Mouse (Mus musculus) neural tube, embryonic 11.5 days (tissue): Measurements from ENCODE around the gene Hoxd3. TPM values are rescaled to one million over a fixed set of nuclear protein-coding genes. Genes with fewer than 3 reads are reported as not detected.
A peak's percentile ranks its signal among the peaks of the same experiment; 100 is the strongest.

ENCODE experiments used
- ATAC-seq: fragments of 200-750 bp; cut with Nextera tagmentation; 2 replicates; pipeline ENCODE4 v1.8.0; 2017; ENCODE audit warnings: moderate number of reproducible peaks, mild to moderate bottlenecking, moderate TSS enrichment, moderate library complexity; ENCODE audit not compliant: insufficient read depth, low FRiP score, low TSS enrichment
- DNase-seq: peaks from one replicate; pipeline ENCODE4 v3.0.0-alpha.2; 2015; ENCODE audit warnings: low spot score
- H3K27ac ChIP-seq: fragments of 300-500 bp; sonication (generic); 2 replicates; pipeline ENCODE4 v1.5.1; 2014; ENCODE audit warnings: low read depth, mild to moderate bottlenecking, low read length
- H3K27me3 ChIP-seq: fragments of 300-500 bp; sonication (generic); 2 replicates; pipeline ENCODE4 v1.6.1; 2014; ENCODE audit warnings: mild to moderate bottlenecking, low read length, mixed read lengths; ENCODE audit not compliant: control insufficient read depth, insufficient read depth
- H3K36me3 ChIP-seq: fragments of 300-500 bp; sonication (generic); 2 replicates; pipeline ENCODE4 v1.6.1; 2014; ENCODE audit warnings: mild to moderate bottlenecking, low read length, moderate library complexity, mixed read lengths; ENCODE audit not compliant: control insufficient read depth, insufficient read depth
- H3K4me1 ChIP-seq: fragments of 300-500 bp; sonication (generic); 2 replicates; pipeline ENCODE4 v1.6.1; 2014; ENCODE audit warnings: low read length, mixed read lengths; ENCODE audit not compliant: control insufficient read depth, insufficient read depth
- H3K4me2 ChIP-seq: fragments of 300-500 bp; sonication (generic); 2 replicates; pipeline ENCODE4 v1.6.1; 2014; ENCODE audit warnings: low read depth, mild to moderate bottlenecking, moderate library complexity
- H3K4me3 ChIP-seq: fragments of 300-500 bp; sonication (generic); 2 replicates; pipeline ENCODE4 v1.5.1; 2014; ENCODE audit warnings: low read depth, low read length
- H3K9ac ChIP-seq: fragments of 300-500 bp; sonication (generic); 2 replicates; pipeline ENCODE4 v1.6.1; 2014; ENCODE audit warnings: mild to moderate bottlenecking, low read length
- H3K9me3 ChIP-seq: fragments of 300-500 bp; sonication (generic); 2 replicates; pipeline ENCODE4 v1.6.1; 2016; ENCODE audit warnings: low read length; ENCODE audit not compliant: control insufficient read depth
- WGBS: fragments of 180-500 bp; shearing (Covaris S2); extraction: QIAGEN DNeasy Blood & Tissue Kit; methylation state at CpG from one replicate; pipeline ENCODE4 v1.1.7; 2014; 5-methylcytosine and 5-hydroxymethylcytosine counted together
- polyA plus RNA-seq: library from polyadenylated mRNA; unstranded; fragments of >200 nt; fragmentation: Nextera tagmentation; extraction: Ambion mirVana; gene quantifications from 2 replicates; pipeline ENCODE4 v1.2.1, GENCODE M21; 2014

Hoxd3 gene
- polyA plus RNA-seq, 1 experiment from 2014 or later, result 55.0 TPM

DNA sequence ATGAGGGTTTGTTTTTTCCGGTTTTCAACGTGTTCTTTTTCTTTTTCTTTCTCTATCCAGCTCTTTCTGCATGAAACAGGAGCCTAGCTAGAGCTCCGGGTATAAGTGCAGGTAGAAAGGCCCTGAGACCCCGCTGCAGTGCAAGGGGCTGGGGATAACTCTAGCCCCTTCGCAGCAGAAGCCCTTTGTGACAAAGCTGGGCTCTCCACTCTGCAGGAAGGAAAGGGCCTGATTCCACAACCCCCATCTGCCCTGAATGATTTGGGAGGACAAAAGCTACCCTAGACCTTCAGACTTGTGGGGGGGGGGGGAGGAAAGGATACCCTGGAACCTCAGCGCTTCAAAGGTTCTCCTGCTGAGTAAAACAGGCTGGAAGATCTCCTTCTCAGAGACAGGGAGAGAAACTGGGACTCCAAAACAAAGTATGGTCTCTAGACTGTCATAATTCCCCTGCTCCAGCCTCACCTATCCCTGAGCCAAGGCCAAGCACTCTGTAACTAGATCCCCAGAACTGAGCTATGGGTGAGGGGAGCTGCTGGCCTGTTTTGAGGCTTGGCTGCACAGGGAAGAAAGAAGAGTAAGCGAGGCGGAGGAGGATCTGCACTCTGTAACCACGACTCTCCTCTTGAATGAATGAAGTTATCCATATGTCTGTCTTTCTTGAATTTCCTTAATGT is 35.2 kb upstream of the Hoxd3 start:
- Histone ChIP-seq H3K36me3 (no peaks in the 10 kb centered on the region), H3K27me3 (peaks cover 100% of the 10 kb centered on the region), H3K27ac (no peak overlapping the region), H3K9me3 (no peaks in the 10 kb centered on the region), H3K4me2 (no peak overlapping the region; the same call in 1 of the 2 replicates), H3K9ac (0 out of 2 replicates have a peak overlapping the region, but pooled peaks have one; percentile 1), H3K4me1 (0 out of 2 replicates have a peak, but pooled peaks cover 6% of the 10 kb centered on the region), H3K4me3 (0 out of 2 replicates have a peak overlapping the region, but pooled peaks have one; percentile 4)
- DNase-seq (peak; percentile 22), ATAC-seq (no peak)
- 3% methylated on average over 9 of the region's 9 CpGs for WGBS

DNA sequence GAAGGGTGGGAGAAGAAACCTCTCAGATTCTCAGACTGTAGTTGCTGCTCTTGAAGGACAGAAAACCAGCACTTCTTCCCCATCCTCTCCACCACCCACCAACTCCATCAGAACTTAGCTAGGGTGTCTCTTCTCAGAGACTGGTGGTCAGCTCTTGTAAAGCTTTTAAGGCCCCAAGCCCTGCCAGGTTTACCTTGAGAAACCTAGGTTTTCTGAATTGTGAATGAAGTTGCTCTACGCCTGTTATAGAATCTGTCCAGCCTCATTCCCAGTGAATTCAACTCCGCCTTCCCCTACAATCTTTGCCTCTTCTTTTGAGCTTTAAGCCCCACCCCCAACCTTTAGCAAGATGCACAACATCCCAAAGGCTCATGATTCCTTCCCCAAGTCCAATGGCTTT is 34.6 kb upstream of the Hoxd3 start:
- no peak overlapping the region for H3K9ac ChIP-seq
- ATAC-seq, result no peak
- H3K4me2 ChIP-seq, result no peak overlapping the region
- no peaks in the 10 kb centered on the region for H3K9me3 ChIP-seq
- DNase-seq, result peak; percentile 24
- H3K4me3 ChIP-seq, result no peak overlapping the region
- 5% methylated on average over 2 of the region's 2 CpGs for WGBS
- H3K27ac ChIP-seq, result no peak overlapping the region
- peaks cover 100% of the 10 kb centered on the region for H3K27me3 ChIP-seq
- 0 out of 2 replicates have a peak, but pooled peaks cover 6% of the 10 kb centered on the region for H3K4me1 ChIP-seq
- H3K36me3 ChIP-seq, result no peaks in the 10 kb centered on the region

DNA sequence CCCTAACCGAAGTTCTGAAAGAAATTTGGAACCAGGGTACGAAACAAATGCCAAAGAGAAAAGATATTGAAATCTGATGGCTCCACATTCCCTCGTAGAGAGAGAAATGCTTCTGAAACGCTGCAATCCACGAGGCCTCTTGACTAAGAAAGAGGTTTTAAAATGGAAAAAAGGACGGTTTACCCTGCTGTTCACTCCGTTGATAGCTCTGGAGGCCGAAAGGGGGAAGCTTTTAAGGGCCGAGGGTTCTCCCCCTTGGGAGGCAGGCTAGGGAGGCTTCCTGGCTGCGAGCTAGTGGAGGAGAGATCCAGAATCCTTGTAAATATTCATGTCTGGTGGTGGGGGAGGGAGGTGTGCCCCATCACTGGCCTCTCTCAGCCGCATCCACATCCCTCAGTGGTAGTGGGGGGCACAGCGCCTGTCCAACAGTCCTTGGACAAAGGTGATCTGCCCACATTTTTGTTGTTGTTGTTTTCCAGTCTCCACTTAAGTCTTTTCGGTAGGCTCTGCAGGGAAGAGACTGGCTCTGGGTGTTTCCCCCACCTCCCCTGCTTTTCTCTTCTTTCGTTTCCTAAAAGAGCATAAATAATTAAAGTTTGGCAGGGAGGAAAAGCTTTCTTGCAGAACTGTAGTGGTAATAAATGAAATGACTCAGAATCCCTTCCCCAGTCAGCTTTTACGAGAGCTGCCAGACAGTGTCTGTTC is 32.7 kb upstream of the Hoxd3 start, which contains the start of gene Hoxd11:
Gene Hoxd11 (plus strand): TSS at position 667 of the 705 bp plus-strand sequence.
- 1% methylated on average over 15 of the region's 15 CpGs for WGBS
- Histone ChIP-seq H3K27ac (no peak within 1 kb of the TSS; the same call in 1 of the 2 replicates), H3K4me1 (0 out of 2 replicates have a peak, but pooled peaks cover 2% of the 10 kb centered on the region), H3K9me3 (no peaks in the 10 kb centered on the region), H3K4me3 (peak within 1 kb of the TSS; percentile 41), H3K4me2 (peak within 1 kb of the TSS; percentile 15), H3K27me3 (peaks cover 100% of the 10 kb centered on the region), H3K36me3 (no peaks in the 10 kb centered on the region), H3K9ac (no peak within 1 kb of the TSS; the same call in none of the 2 replicates)
- DNase-seq (peak; percentile 40), ATAC-seq (no peak)

GRCm38 (mm10) chr2:74679596-74679971 is 32.1 kb upstream of the Hoxd3 start:
- ATAC-seq (no peak), DNase-seq (peak; percentile 43)
- Histone ChIP-seq H3K4me2 (peak overlapping the region; percentile 15; the same call in 1 of the 2 replicates), H3K27ac (no peak overlapping the region; the same call in 1 of the 2 replicates), H3K4me1 (0 out of 2 replicates have a peak, but pooled peaks cover 2% of the 10 kb centered on the region), H3K9me3 (no peaks in the 10 kb centered on the region), H3K36me3 (no peaks in the 10 kb centered on the region), H3K27me3 (peaks cover 100% of the 10 kb centered on the region), H3K4me3 (peak overlapping the region; percentile 41), H3K9ac (no peak overlapping the region; the same call in 1 of the 2 replicates)
- under 1% methylated on average over 26 of the region's 26 CpGs for WGBS

DNA sequence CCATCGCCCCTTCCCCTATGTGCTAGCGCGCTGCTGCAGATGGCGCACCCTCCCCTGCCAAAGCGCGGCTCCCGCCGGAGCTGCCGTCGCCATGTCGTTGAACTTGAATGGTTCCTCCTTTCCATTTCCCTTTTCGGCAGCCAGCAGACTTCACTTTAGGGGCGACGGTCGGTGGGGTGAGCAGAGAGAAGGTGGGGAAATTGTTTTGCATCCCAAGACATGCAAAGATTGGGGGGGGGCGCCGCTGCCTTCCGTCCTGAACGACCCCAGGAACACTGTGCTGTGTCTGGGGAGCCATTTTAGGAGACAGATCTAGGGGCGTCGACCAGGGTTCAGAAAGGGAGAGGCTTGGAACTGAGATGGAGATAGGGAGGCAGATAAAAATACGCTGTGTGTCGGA is 31.7 kb upstream of the Hoxd3 start:
- peak overlapping the region; percentile 41 for H3K4me3 ChIP-seq
- no peak for DNase-seq
- ATAC-seq, result no peak
- H3K9me3 ChIP-seq, result no peaks in the 10 kb centered on the region
- no peak overlapping the region; the same call in 1 of the 2 replicates for H3K9ac ChIP-seq
- H3K27ac ChIP-seq, result no peak overlapping the region; the same call in 1 of the 2 replicates
- peak overlapping the region; percentile 15 for H3K4me2 ChIP-seq
- peaks cover 100% of the 10 kb centered on the region for H3K27me3 ChIP-seq
- 0 out of 2 replicates have a peak, but pooled peaks cover 2% of the 10 kb centered on the region for H3K4me1 ChIP-seq
- H3K36me3 ChIP-seq, result no peaks in the 10 kb centered on the region
- WGBS, result under 1% methylated on average over 22 of the region's 23 CpGs

GRCm38 (mm10) chr2:74680561-74681398 is 30.9 kb upstream of the Hoxd3 start:
- no peak for ATAC-seq
- H3K9ac ChIP-seq, result peak overlapping the region; percentile 46
- H3K27ac ChIP-seq, result no peak overlapping the region
- 2% methylated on average over 21 of the region's 21 CpGs for WGBS
- H3K4me1 ChIP-seq, result no peaks in the 10 kb centered on the region
- peak overlapping the region; percentile 41 for H3K4me3 ChIP-seq
- H3K36me3 ChIP-seq, result no peaks in the 10 kb centered on the region
- peak; percentile 29 for DNase-seq
- no peaks in the 10 kb centered on the region for H3K9me3 ChIP-seq
- peaks cover 100% of the 10 kb centered on the region for H3K27me3 ChIP-seq
- peak overlapping the region; percentile 15 for H3K4me2 ChIP-seq

GRCm38 (mm10) chr2:74681594-74682531 is 29.9 kb upstream of the Hoxd3 start:
- peak; percentile 28; the same call in 1 of the 2 replicates for ATAC-seq
- H3K9ac ChIP-seq, result peak overlapping the region; percentile 70

More at GRCm38 (mm10) chr2:74681594-74682531, 29.9 kb upstream of the Hoxd3 start:
- WGBS, result under 1% methylated on average over 73 of the region's 78 CpGs
- Histone ChIP-seq H3K27me3 (peaks cover 98% of the 10 kb centered on the region), H3K9me3 (no peaks in the 10 kb centered on the region), H3K4me2 (peak overlapping the region; percentile 32), H3K4me1 (no peaks in the 10 kb centered on the region), H3K27ac (0 out of 2 replicates have a peak overlapping the region, but pooled peaks have one; percentile 39), H3K4me3 (peak overlapping the region; percentile 41), H3K36me3 (no peaks in the 10 kb centered on the region)
- DNase-seq, result peak; percentile 58
